Mouse (Mus musculus) E14TG2a.4 (cell line): ENCODE measurements at regions not wholly inside any gene's neighbourhood (a gene's known extent, or its start where the extent isn't known, plus 50 kb on each side); places are given as distances from the start of the nearest gene placed in this dataset.

Source experiments
- CTCF ChIP-seq: conservative IDR thresholded peaks from 2 replicates; pipeline ENCODE4 v1.5.1; 2014; ENCODE audit warnings: low read length
- POU5F1 ChIP-seq: IDR thresholded peaks from 2 replicates; pipeline ENCODE4 v1.6.1; 2014; ENCODE audit warnings: low read length, borderline replicate concordance

DNA sequence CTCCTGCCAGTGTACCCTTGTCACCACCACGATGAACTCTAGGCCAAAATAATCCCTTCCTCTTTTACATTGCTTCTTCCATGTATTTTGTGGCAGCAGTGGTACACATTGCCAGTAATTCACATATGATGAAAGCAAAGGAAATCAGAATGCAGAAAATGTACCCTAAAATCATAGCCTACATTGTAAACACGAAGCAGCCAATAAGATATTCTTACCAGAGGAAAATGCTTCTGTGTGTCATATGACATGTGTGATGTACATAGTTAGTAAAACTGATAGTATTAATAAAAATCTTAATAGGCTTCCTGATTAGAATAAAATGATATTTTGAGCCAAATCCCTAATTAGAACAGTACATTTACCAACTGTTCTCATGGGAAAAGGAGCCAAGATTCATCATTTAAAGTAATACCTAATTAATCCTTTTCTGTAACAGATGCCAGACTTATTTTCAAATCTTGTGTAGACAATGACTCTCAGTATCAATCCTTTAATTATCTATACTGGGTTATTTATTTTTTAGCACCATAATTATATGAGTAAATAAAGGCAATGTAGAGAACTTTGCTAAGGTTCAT lies 88.3 kb upstream of the Prmt6 start:
- TF ChIP-seq CTCF (no peak), POU5F1 (no peak)
